Mouse (Mus musculus): ENCODE measurements at regions not wholly inside any gene's neighbourhood (a gene's known extent, or its start where the extent isn't known, plus 50 kb on each side); places are given as distances from the start of the nearest gene placed in this dataset.

GRCm38 (mm10) chr1:55859113-55859512, 453.4 kb downstream of the Plcl1 start:
- no peak for TF ChIP-seq CTCF (IDR thresholded peaks at IDR 0.05)
- TF ChIP-seq EP300 (IDR thresholded peaks at IDR 0.05): no peak

All from lung, postnatal 0 days (tissue).